Mouse (Mus musculus) left cerebral cortex, postnatal 25 days (tissue): Measurements from ENCODE around the gene Abca7. TPM values are rescaled to one million over a fixed set of nuclear protein-coding genes. Genes with fewer than 3 reads are reported as not detected.

ENCODE experiments used
- DNase-seq, 2 experiments: peaks; one replicate each; pipeline ENCODE4 v3.0.0; 2022; ENCODE audit warnings: low spot score in 2 of 2, mixed read lengths in 1 of 2
- intact Hi-C: fragments of 180-260 bp; cut with DNase I; formaldehyde crosslinking; loops from one replicate; pipeline ENCODE4 v1.15.1; 2025
- total RNA-seq, 2 experiments: library from RNA; stranded (reverse); gene quantifications; 2 replicates each; pipeline ENCODE4 v1.2.3; 2021

Gene Abca7
- total RNA-seq, 2 experiments from 2014 or later, result 10.9 to 12.3 TPM

- no peak for DNase-seq
- intact Hi-C loops, result loop anchor here (5.0 kb wide), 1 partner anchor 64 kb away; no protein-coding TSS in a partner anchor
These were observed 7.6 kb upstream of the Abca7 start, which contains the start of gene Cnn2 for GRCm38 (mm10) chr10:79988506-79989271. Gene Cnn2 (plus strand): TSS chr10:79988584.

- DNase-seq, result no peak
- intact Hi-C loops, result loop anchor here (5.0 kb wide), 1 partner anchor 63 kb away; no protein-coding TSS in a partner anchor
These were observed 7.0 kb upstream of the Abca7 start for GRCm38 (mm10) chr10:79989272-79989786.

- no peak for DNase-seq
- intact Hi-C loops, result loop anchor here (5.0 kb wide), 1 partner anchor 62 kb away; no protein-coding TSS in a partner anchor
These were observed 6.4 kb upstream of the Abca7 start for GRCm38 (mm10) chr10:79989870-79990269.

- intact Hi-C loops, result no loop called here
- no peak for DNase-seq
These were observed 5.2 kb upstream of the Abca7 start for GRCm38 (mm10) chr10:79991099-79991498.

GRCm38 (mm10) chr10:79991548-79991947 is 4.7 kb upstream of the Abca7 start:
- DNase-seq, result no peak
- intact Hi-C loops, result no loop called here

GRCm38 (mm10) chr10:79994397-79995115 is 1.7 kb upstream of the Abca7 start:
- intact Hi-C loops, result no loop called here

GRCm38 (mm10) chr10:79995636-79996035 is 658 bp upstream of the Abca7 start:
- no peak for DNase-seq
- intact Hi-C loops, result no loop called here

More at GRCm38 (mm10) chr10:79994397-79995115, 1.7 kb upstream of the Abca7 start:
- DNase-seq, result no peak

- DNase-seq, result peak; percentile 72 to 85
- intact Hi-C loops, result no loop called here
These were observed 903 bp downstream of the Abca7 start for GRCm38 (mm10) chr10:79997034-79997760.

GRCm38 (mm10) chr10:79997819-79998218 is 1.5 kb downstream of the Abca7 start:
- no peak for DNase-seq
- intact Hi-C loops, result no loop called here

- intact Hi-C loops, result no loop called here
- no peak for DNase-seq
These were observed 5.7 kb downstream of the Abca7 start for GRCm38 (mm10) chr10:80001945-80002344.

GRCm38 (mm10) chr10:80002829-80003228 is 6.5 kb downstream of the Abca7 start:
- DNase-seq, result no peak
- intact Hi-C loops, result no loop called here

- DNase-seq, result no peak
- intact Hi-C loops, result no loop called here
These were observed 7.3 kb downstream of the Abca7 start for GRCm38 (mm10) chr10:80003374-80004232.

- intact Hi-C loops, result no loop called here
- no peak for DNase-seq
These were observed 8.0 kb downstream of the Abca7 start for GRCm38 (mm10) chr10:80004233-80004705.

- DNase-seq, result no peak
- intact Hi-C loops, result no loop called here
These were observed 15.4 kb downstream of the Abca7 start for GRCm38 (mm10) chr10:80011740-80012139.

- intact Hi-C loops, result no loop called here
- DNase-seq, result no peak
These were observed 17.3 kb downstream of the Abca7 start for GRCm38 (mm10) chr10:80013609-80014008.

GRCm38 (mm10) chr10:80014484-80015290 is 18.4 kb downstream of the Abca7 start:
- intact Hi-C loops, result no loop called here
- no peak for DNase-seq

- no peak for DNase-seq
- intact Hi-C loops, result no loop called here
These were observed 19.3 kb downstream of the Abca7 start for GRCm38 (mm10) chr10:80015583-80015982.

GRCm38 (mm10) chr10:80016511-80016910 is 20.2 kb downstream of the Abca7 start, which contains the start of gene Arhgap45:
Gene Arhgap45 (plus strand): TSS chr10:80016653.
- peak in 1 of 2 experiments; percentile 52 for DNase-seq
- intact Hi-C loops, result no loop called here
